ENCODE assay signal across 8 mouse cellular contexts in genomic region chr5:136802732-136803131, GRCm38 (mm10).
DNase-seq lines count a peak whose midpoint lies in the region; ATAC-seq and TF ChIP-seq lines count a peak whose summit lies in the region.

No protein-coding gene starts in this region.

- H3K4me3 ChIP-seq in liver, adult 2 months (ENCODE audit: insufficient read depth, low read depth, low read length) = no peak overlapping the region
- H3K4me3 ChIP-seq in stomach, embryonic 15.5 days (replicated peaks) = peak overlapping the region; percentile 18

- TF ChIP-seq POLR2A in liver, adult 2 months (IDR thresholded peaks at IDR 0.05; ENCODE audit: extremely low read depth, insufficient read depth, low read length) = no peak

- ATAC-seq in stomach, embryonic 15.5 days (ENCODE audit: insufficient read depth, low FRiP score, low read depth) = peak; percentile 32; the same call in 1 of the 2 replicates

- H3K9me3 ChIP-seq in stomach, embryonic 15.5 days = no peaks in the 10 kb centered on the region

- H3K4me2 ChIP-seq in stomach, embryonic 15.5 days = peak overlapping the region; percentile 41

- H3K36me3 ChIP-seq in liver, adult 2 months (ENCODE audit: control insufficient read depth, insufficient read depth, low read length) = no peaks in the 10 kb centered on the region
- H3K36me3 ChIP-seq in stomach, embryonic 15.5 days = no peaks in the 10 kb centered on the region

- WGBS in liver, adult 2 months = 9% methylated on average over 17 of the region's 17 CpGs
- 12% methylated on average over 17 of the region's 17 CpGs for WGBS in stomach, embryonic 15.5 days

- H3K79me2 ChIP-seq in liver, adult 2 months (ENCODE audit: control insufficient read depth, insufficient read depth, low read length) = no peaks in the 10 kb centered on the region

- H3K27me3 ChIP-seq in liver, adult 2 months (ENCODE audit: control insufficient read depth, insufficient read depth, low read length) = no peaks in the 10 kb centered on the region
- no peaks in the 10 kb centered on the region for H3K27me3 ChIP-seq in stomach, embryonic 15.5 days (replicated peaks)

- H3K27ac ChIP-seq in liver, adult 2 months (replicated peaks; ENCODE audit: insufficient read depth, low read depth, low read length) = no peak overlapping the region
- peak overlapping the region; percentile 48 for H3K27ac ChIP-seq in stomach, embryonic 15.5 days

- TF ChIP-seq CTCF in liver, adult 2 months (IDR thresholded peaks at IDR 0.05; ENCODE audit: low read depth, low read length) = no peak

- intact Hi-C loops in heart, postnatal 14 days (cut with DNase I) = no loop called here

- no peaks in the 10 kb centered on the region for H3K4me1 ChIP-seq in liver, adult 2 months (ENCODE audit: control insufficient read depth, insufficient read depth, low read length)
- peaks cover 31% of the 10 kb centered on the region for H3K4me1 ChIP-seq in stomach, embryonic 15.5 days

- H3K9ac ChIP-seq in liver, adult 2 months (ENCODE audit: low read depth, low read length) = no peak overlapping the region
- peak overlapping the region; percentile 12; the same call in 1 of the 2 replicates for H3K9ac ChIP-seq in stomach, embryonic 15.5 days

- DNase-seq in gastrocnemius, postnatal 10 days = peak; percentile 57
- DNase-seq in gastrocnemius, adult 8-10 months (ENCODE audit: low spot score in 2 of 2) = no peak
- peak; percentile 56 for DNase-seq in ZHBTc4 (ENCODE audit: low read depth, low spot score)
- DNase-seq in heart, postnatal 14 days = peak; percentile 37 to 47
- DNase-seq in liver, adult 2 months (ENCODE audit: extremely low read depth, low read depth, low spot score) = peak; percentile 19
- no peak for DNase-seq in thymus, postnatal 36 days
- DNase-seq in left cerebral cortex, adult 9 months (ENCODE audit: low spot score in 2 of 2) = no peak

Comparison
In these comparisons a context has a peak if more than half of its experiments do, and no peak if none do; other contexts are left out.
1. DNase-seq: peak in gastrocnemius, postnatal 10 days (single experiment), ZHBTc4 (single experiment), heart, postnatal 14 days (2 of 2) and liver, adult 2 months (single experiment); none in gastrocnemius, adult 8-10 months (0 of 2), thymus, postnatal 36 days (0 of 2) and left cerebral cortex, adult 9 months (0 of 2).